Mouse (Mus musculus) yolk sac, embryonic 10.5 days (tissue): ENCODE measurements around the gene Epn1.

Experiments used
- DNase-seq: peaks from one replicate; pipeline ENCODE4 v3.0.0-alpha.2; 2017; ENCODE audit warnings: low spot score

Gene Epn1

GRCm38 (mm10) chr7:5092831-5093510 lies 12.9 kb downstream of the Epn1 start:
- no peak for DNase-seq

- DNase-seq: no peak
Measured at GRCm38 (mm10) chr7:5098769-5099168, 18.7 kb downstream of the Epn1 start.

- DNase-seq: no peak
Measured at GRCm38 (mm10) chr7:5099796-5100195, 19.8 kb downstream of the Epn1 start.

DNA sequence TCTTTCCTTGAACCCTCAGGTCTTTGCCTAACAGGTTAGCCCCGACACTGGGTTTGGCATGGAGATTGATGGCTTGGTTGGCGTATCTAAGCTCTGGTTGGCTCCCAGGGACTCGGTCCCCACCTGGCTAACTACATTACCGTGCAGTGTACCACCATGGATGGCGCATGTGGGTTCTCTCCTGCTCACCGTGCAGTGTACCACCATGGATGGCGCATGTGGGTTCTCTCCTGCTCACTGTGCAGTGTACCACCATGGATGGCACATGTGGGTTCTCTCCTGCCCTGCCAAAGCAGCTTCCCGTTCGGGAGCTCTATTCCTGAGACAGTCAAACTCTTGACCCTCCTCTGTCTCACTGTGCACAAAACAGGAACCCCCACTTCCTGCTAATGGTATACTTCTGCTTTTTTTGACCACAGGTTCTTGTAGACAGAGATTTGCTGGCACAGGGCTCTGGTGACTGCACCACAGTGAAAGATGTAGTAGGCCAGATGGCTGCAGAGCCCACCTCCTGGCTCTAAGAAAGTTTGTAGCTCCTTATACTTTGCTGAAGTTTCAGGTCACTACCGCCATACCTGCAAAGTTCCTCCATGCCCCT lies 21.1 kb downstream of the Epn1 start:
- DNase-seq: no peak

- DNase-seq: no peak
Measured at GRCm38 (mm10) chr7:5102564-5102963, 22.5 kb downstream of the Epn1 start.

DNA sequence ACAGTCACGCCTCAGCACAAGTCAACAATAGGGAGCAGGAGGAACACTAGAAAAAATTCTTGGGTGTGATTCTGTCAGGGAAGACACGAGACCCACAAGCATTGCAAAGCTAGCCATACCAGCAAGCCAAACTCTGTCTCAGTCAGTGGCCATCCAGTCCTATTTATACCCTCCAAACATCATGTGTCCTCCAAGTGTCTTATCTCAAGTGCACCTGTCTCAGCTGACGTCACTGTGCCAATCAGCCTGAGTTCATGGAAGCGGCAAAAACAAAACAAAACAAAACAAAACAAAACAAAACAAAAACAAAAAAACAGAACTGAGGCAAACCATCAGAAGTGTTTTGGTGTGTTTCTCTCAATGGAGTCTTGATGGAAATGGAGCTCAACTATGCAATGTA lies 28.2 kb downstream of the Epn1 start:
- DNase-seq: no peak

DNA sequence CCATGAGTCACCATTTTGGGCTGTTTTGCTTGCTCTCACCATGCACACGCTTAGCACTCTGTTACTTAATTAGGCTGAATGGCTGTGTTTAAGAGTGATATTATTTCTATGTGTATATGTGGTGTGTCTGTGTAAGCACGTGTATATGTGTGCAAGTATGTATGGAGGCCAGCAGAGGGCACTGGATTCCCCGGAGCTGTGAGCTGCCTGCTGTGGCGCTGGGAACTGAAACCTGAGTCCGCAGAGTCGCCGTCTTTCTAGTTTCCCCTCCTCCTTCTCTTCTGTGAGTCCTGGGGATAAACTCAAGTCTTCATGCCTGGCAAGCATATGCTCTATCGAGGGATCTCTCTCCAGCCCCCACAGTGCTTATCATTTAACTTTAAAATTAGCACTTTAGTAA lies 29.3 kb downstream of the Epn1 start:
- DNase-seq: no peak

- no peak for DNase-seq
Measured at GRCm38 (mm10) chr7:5112701-5113100, 32.7 kb downstream of the Epn1 start.

- DNase-seq: no peak
Measured at GRCm38 (mm10) chr7:5116850-5117249, 36.8 kb downstream of the Epn1 start, which contains the start of gene Rfpl4. Rfpl4 (minus strand) TSS chr7:5116950.

GRCm38 (mm10) chr7:5125078-5125477 lies 45.0 kb downstream of the Epn1 start:
- no peak for DNase-seq

- DNase-seq: peak; percentile 58
Measured at GRCm38 (mm10) chr7:5125549-5126406, 45.7 kb downstream of the Epn1 start, which contains the start of gene Rasl2-9. Rasl2-9 (minus strand) TSS chr7:5125950.
